Mouse (Mus musculus): Measurements from ENCODE around the gene Aptx. TPM values are rescaled to one million over a fixed set of nuclear protein-coding genes. Genes with fewer than 3 reads are reported as not detected.

Aptx gene
- total RNA-seq, 2 experiments from 2014 or later, result 30.0 to 32.2 TPM

DNA sequence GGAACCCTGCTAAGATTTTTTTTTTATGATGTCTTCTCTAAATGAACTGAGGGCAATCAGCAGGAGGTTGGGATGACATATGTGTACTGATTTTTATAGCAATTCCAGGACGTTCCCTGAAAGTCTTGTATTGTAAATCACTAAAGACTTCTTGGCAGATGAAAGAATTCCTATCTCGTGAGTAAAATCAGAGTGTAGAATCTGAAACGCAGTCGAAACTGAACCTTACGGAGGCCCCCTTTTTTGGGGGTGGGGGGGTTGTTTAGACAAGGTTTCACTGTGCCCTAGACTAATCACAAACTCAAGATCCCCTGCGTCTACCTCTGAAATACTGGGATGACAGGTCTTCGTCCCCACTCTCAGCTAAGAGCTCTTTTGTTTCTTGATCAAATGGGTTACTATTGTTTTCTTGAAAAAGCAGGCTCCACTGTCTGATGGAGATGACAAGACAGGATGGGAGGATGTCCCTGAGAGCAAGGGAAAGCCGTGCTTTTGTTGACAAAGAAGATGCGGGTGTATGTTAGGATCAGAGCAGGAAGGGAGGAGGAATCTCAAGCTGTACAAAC is 799 bp upstream of the Aptx start:
- intact Hi-C loops (cut with DNase I), result loop anchor here (1.0 kb wide), 1 partner anchor 19 kb away; the partner anchor contains the start of gene Dnaja1
- peak overlapping the region; percentile 97 for H3K27ac ChIP-seq

DNA sequence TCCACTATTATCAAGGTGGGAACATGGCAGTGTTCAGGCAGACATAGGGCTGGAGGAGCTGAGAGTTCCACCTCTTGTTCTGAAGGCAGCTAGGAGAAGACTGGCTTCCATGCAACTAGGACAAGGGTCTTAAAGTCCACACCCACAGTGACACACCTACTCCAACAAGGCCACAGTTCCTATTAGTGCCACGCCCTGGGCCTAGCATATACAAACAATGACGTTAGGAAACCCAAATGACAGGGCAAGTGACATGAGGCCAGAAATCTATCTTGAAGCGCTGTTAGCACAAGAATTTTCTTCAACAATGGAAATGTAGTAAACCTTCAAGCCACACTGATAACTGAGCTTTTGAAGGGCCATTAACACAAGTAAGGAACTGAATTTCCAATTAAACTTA is 1.2 kb downstream of the Aptx start:
- DNase-seq (ENCODE audit: extremely low spot score in 1 of 2, low spot score in 2 of 2), result no peak
- Histone ChIP-seq H3K4me3 (peak overlapping the region; percentile 72), H3K27ac (no peak overlapping the region)
- TF ChIP-seq CTCF (IDR thresholded peaks at IDR 0.05), result no peak
- intact Hi-C loops (cut with DNase I), result no loop called here

More for the DNA sequence above, 799 bp upstream of the Aptx start:
- DNase-seq (ENCODE audit: extremely low spot score in 1 of 2, low spot score in 2 of 2), result no peak
- H3K4me3 ChIP-seq, result peak overlapping the region; percentile 72
- no peak for TF ChIP-seq CTCF (IDR thresholded peaks at IDR 0.05)

DNA sequence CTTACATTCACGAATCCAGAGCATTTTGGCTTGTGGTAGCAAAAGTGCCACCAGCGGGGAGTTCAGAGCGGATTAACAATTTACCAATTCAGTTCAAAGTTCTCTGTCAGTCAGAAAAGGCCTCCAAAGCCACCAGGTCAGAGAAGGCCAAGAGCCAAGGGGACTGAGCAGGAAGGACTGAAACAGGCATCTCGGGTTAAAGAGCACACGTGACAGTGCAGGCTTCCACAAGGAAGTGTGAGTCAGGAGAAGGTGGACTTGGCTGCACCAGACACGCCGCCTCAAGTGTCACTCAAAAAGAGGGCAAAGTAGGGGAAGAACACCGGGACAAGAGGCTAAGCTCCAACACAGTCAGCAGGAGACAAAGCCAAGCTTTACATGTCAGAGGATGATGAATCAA is 2.8 kb downstream of the Aptx start:
- intact Hi-C loops (cut with DNase I), result no loop called here
- Histone ChIP-seq H3K4me3 (no peak overlapping the region), H3K27ac (no peak overlapping the region)
- no peak for TF ChIP-seq CTCF (IDR thresholded peaks at IDR 0.05)
- DNase-seq (ENCODE audit: extremely low spot score in 1 of 2, low spot score in 2 of 2), result no peak

DNA sequence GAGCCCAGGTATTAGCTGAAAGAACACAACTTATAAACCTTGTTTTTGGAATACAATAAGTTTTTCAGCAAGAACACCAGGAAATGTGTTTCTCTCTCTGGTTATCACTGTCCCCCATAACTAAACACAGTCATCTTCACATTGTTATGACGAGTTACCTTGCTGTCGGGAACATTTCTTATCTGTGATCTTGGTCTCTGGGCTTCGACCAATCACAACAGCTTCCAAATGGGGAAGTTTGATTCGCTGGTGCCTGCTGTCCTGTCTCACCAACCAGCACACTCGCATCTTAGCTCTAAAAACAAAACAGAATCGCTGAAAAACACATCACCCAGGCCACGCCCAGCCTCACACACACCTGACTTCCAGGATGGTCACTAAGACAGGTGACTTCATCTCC is 5.9 kb downstream of the Aptx start:
- TF ChIP-seq CTCF (IDR thresholded peaks at IDR 0.05), result no peak
- H3K27ac ChIP-seq, result no peak overlapping the region
- H3K4me3 ChIP-seq, result no peak overlapping the region
- DNase-seq (ENCODE audit: extremely low spot score in 1 of 2, low spot score in 2 of 2), result no peak
- intact Hi-C loops (cut with DNase I), result no loop called here

DNA sequence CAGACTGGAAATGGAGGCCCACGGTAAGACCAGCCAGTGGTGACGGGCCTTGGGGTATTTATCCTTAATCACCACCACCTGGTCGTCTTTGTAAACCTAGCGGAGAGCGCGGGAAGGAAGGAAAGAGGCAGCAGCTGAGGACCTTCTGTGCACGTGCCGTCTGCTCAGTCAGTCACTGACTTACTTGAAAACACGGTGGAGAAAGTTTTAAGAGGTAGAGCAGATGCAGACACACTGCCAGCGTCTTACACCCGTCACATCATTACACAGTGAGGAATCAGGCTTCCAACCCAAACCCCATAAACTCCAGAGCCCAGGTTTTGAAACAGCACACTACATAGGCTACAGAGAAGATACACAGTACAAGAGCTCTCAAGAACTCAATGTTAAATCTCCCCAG is 11.9 kb downstream of the Aptx start:
- Histone ChIP-seq H3K27ac (no peak overlapping the region), H3K4me3 (no peak overlapping the region)
- DNase-seq (ENCODE audit: extremely low spot score in 1 of 2, low spot score in 2 of 2), result no peak
- intact Hi-C loops (cut with DNase I), result no loop called here
- TF ChIP-seq CTCF (IDR thresholded peaks at IDR 0.05), result no peak

DNA sequence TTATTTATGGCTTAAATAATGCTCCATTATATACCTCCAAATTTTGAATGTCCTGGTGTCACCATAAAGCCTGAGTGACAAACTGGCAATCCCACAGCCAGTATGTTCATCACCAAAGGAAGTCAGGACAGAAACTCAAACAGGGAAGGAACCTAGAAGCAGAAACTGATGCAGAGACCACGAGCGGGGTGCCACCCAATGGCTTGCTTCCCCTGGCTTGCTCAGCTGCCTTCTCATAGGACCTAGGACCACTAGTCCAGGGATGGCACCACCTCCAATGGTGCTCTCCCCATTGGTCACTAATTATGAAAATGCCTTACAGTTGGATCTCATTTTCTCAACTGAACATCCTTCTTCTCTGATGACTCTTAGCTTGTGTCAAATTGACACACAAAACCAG is 19.7 kb downstream of the Aptx start:
- Histone ChIP-seq H3K4me3 (no peak overlapping the region), H3K27ac (no peak overlapping the region)
- intact Hi-C loops (cut with DNase I), result loop anchor here (5.0 kb wide), 2 partner anchors 396 to 501 kb away; no protein-coding TSS in a partner anchor
- no peak for DNase-seq (ENCODE audit: extremely low spot score in 1 of 2, low spot score in 2 of 2)
- no peak for TF ChIP-seq CTCF (IDR thresholded peaks at IDR 0.05)

DNA sequence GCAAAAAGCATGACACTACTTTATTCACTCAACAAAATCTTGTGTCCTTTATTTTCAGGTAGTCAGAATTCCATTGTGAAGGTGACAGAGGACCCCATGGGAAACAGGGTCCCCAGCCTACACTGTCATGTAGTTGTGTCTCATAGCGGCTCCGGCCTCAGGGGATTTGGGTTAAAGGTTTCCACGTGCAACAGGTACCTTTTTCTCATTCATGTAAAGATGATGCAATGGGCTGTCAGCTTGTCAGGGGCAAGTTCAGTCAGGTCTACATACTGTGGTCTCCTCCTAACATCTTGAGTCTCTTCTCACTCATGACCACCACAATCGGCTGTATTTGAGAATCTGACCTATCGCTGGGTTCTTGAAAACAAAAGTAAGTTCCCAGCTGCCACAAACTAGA is 20.6 kb downstream of the Aptx start:
- no peak for TF ChIP-seq CTCF (IDR thresholded peaks at IDR 0.05)
- DNase-seq (ENCODE audit: extremely low spot score in 1 of 2, low spot score in 2 of 2), result no peak
- intact Hi-C loops (cut with DNase I), result loop anchor here (1.0 to 5.0 kb wide), 3 partner anchors 381 to 500 kb away; no protein-coding TSS in a partner anchor
- Histone ChIP-seq H3K27ac (no peak overlapping the region), H3K4me3 (no peak overlapping the region)

DNA sequence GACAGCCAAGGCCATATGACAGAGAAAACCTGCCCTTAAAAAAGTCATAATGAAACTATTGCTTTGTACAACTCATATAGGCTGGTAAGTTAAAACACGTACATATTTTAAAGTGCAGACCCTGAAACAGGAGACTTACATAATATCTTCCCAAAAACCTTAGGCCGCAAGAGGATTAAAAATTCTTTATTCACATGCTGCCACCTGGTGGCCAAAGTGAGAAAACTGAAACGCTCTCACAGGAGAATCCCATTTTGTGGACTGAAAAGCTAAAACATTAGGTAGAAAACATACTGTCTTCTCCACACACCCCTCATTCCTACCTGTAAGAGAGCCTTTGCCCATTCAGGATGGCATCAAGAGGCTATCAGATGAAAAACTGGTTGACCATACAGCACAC is 21.1 kb downstream of the Aptx start:
- TF ChIP-seq CTCF (IDR thresholded peaks at IDR 0.05), result peak; percentile 85
- intact Hi-C loops (cut with DNase I), result loop anchor here (1.0 to 5.0 kb wide), 4 partner anchors 381 to 547 kb away; no protein-coding TSS in a partner anchor
- peak; percentile 72 to 75 for DNase-seq (ENCODE audit: extremely low spot score in 1 of 2, low spot score in 2 of 2)
- Histone ChIP-seq H3K4me3 (no peak overlapping the region), H3K27ac (peak overlapping the region; percentile 69)

DNA sequence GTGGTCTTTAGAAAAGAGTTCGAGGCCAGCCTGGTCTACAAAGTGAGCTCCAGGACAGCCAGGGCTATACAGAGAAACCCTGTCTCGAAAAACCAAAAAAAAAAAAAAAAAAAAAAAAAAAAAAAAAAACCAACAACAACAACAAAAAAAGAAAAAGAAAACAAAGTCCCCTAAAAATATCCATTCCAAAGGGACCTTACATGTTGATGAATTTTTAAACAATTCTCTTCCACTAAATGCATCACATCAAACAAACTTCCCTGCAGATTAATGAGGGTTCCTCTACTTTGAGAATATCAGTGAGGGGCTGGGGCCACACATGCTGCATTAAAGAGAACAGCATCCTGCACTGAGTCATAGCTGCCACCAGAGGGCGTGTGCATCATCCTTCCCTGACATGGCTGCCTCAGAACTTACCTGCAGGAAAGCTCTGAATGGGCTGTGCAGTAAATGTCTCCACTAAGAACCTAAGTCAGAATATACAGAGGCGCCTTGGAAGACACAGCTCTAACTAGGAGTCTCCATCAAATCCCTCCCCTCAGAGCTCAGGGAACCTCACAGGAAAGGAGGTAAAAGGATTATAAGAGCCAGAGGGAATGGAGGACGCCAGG is 22.6 kb downstream of the Aptx start:
- intact Hi-C loops (cut with DNase I), result loop anchor here (2.0 to 5.0 kb wide), 3 partner anchors 393 to 546 kb away; no protein-coding TSS in a partner anchor
- no peak overlapping the region for H3K4me3 ChIP-seq
- DNase-seq (ENCODE audit: extremely low spot score in 1 of 2, low spot score in 2 of 2), result peak in 1 of 2 experiments; percentile 33
- TF ChIP-seq CTCF (IDR thresholded peaks at IDR 0.05), result peak; percentile 80
- no peak overlapping the region for H3K27ac ChIP-seq

DNA sequence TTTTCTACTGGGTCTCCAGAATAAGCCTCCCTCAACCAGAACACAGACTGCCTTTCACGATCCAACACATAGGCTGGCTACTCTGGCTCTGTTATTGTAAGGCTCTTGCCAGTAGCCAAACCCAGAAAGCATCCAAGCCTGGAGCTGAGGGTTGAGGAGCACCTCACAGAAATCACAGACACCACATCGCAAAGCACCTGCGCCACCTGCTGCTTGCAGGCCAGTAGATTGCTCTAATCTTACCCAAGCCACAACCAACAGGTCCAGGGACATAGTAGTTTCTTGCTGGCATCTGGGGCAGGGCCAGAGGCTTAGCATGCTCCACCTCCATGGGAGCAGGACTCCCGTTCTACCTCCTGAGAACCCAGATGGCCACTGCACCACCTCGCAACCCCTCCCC is 25.9 kb downstream of the Aptx start:
- TF ChIP-seq CTCF (IDR thresholded peaks at IDR 0.05), result peak; percentile 43
- DNase-seq (ENCODE audit: extremely low spot score in 1 of 2, low spot score in 2 of 2), result peak; percentile 28 to 35
- no peak overlapping the region for H3K27ac ChIP-seq
- intact Hi-C loops (cut with DNase I), result no loop called here
- H3K4me3 ChIP-seq, result no peak overlapping the region

DNA sequence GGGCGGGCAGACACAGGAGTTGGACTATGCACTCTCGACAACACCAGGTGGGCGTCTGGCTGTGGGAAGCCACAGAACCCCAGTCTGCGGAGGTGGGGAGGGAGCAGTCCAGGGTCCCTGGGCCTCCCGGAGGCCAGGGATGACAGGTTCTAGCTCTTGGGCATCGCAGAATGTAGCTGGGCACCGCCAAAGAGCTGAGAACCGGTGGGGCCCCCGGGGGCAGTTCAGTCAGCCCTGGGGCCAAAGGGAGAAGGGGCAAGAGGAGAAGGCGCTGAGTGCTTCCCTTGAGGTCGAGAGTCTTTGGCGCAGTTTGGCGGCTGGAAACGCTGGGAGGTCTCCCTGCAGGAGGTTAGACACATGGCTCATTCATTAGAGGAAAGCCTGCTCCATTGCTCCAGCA is 26.7 kb downstream of the Aptx start:
- intact Hi-C loops (cut with DNase I), result no loop called here
- DNase-seq (ENCODE audit: extremely low spot score in 1 of 2, low spot score in 2 of 2), result no peak
- Histone ChIP-seq H3K4me3 (no peak overlapping the region), H3K27ac (no peak overlapping the region)
- TF ChIP-seq CTCF (IDR thresholded peaks at IDR 0.05), result no peak

DNA sequence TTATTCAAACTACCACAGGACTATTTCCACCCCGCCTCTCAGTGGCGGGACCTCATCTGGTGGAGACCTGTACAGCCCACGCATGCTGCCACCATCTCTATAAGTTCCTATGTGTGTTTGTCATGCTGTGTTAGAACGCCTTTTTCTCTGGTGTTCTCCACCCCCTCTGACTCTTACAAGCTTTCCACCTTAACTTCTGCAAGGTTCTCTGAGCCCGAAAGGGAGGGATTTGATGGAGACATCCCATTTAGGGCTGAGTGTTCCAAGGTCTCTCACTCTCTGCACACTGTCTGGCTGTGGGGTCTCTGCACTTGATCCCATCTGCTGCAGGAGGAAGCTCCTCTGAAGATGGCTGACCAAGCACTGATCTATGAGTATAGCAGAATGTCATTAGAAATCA is 29.5 kb downstream of the Aptx start:
- intact Hi-C loops (cut with DNase I), result no loop called here
- Histone ChIP-seq H3K4me3 (no peak overlapping the region), H3K27ac (no peak overlapping the region)
- no peak for DNase-seq (ENCODE audit: extremely low spot score in 1 of 2, low spot score in 2 of 2)
- no peak for TF ChIP-seq CTCF (IDR thresholded peaks at IDR 0.05)
